Mouse (Mus musculus) thymus, adult 2 months (tissue): ENCODE data around the gene Rsad1.

ENCODE experiments used
- CTCF ChIP-seq: fragments of 200-500 bp; IDR thresholded peaks from 2 replicates; pipeline ENCODE4 v1.5.1; 2012; ENCODE audit warnings: mild to moderate bottlenecking, control low read depth, low read length, moderate library complexity, borderline replicate concordance; ENCODE audit not compliant: control insufficient read depth, poor library complexity, insufficient read depth; ENCODE audit errors: extremely low read depth
- POLR2A ChIP-seq: fragments of 200-500 bp; IDR thresholded peaks from 2 replicates; pipeline ENCODE4 v1.6.1; 2012; ENCODE audit warnings: mild to moderate bottlenecking, low read length, control low read depth, moderate library complexity; ENCODE audit not compliant: control insufficient read depth, poor library complexity, insufficient read depth; ENCODE audit errors: extremely low read depth

DNA sequence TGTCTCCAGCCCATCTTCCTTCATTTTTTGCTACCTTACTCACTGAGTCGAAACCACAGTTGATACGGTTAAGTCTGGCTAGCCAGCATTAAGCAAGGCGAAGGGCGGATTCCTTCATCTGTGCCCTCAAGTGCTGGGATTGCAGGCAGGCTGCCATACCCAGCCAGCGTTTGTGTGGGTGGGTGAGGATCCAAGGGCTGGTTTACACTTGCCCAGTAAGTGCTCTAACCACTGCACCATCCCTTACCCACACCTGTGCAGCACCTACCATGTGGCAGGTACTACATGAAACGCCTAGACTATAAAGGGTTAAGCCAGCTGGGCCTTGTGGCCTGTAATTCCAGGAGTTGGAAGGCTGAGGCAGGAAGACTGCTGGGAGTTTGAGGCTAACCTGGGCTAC is 1.8 kb downstream of the Rsad1 start:
- TF ChIP-seq POLR2A (no peak), CTCF (no peak)
